Mouse (Mus musculus) urinary bladder, adult 2 months (tissue): Measurements from ENCODE around the gene Gm20837. TPM values are rescaled to one million over a fixed set of nuclear protein-coding genes. Genes with fewer than 3 reads are reported as not detected.
"Not testable (repeated sequence)": the region's sequence is repeated elsewhere in the genome, so short reads cannot be mapped to it uniquely, and the experiment has no call there.

Source experiments
- DNase-seq: peaks from one replicate; pipeline ENCODE4 v3.0.0; 2022; ENCODE audit warnings: low spot score
- polyA plus RNA-seq: library from polyadenylated mRNA; depleted of rRNA; stranded (reverse); fragments of >200 nt; gene quantifications from 2 replicates; pipeline ENCODE4 v1.2.3, GENCODE M21; 2012; rRNA removed

Gene Gm20837
- not detected in 2 replicates for polyA plus RNA-seq

DNA sequence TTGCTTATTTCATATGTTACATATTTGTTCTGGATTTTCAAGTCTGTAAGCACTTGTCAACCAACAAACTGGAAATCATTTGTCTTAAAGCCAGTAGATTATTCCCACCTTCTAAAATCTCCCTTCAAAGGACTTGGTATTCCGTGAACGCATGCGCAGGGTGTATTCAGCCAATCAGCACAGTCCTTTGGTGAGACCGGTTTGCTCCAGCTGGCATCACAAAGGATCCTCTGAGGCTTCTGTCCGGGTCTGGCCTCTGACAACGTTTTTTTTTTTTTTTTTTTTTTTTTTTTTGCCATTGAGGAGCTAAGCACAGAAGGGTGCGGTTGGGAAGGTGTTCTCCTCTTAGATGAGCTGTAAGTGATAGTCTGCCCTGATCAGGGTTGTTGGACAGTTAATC, at the start of gene Gm20837:
Gene Gm20837 (plus strand): TSS at position 301 of the 400 bp plus-strand sequence.
- not testable (repeated sequence) for DNase-seq
